Mouse (Mus musculus) stomach, postnatal 0 days (tissue): ENCODE measurements at regions not wholly inside any gene's neighbourhood (a gene's known extent, or its start where the extent isn't known, plus 50 kb on each side); places are given as distances from the start of the nearest gene placed in this dataset.

Experiments used
- CTCF ChIP-seq: IDR thresholded peaks from 2 replicates; pipeline ENCODE4 v1.5.1; 2016; ENCODE audit warnings: antibody characterized with exemption, low read depth, mild to moderate bottlenecking, moderate library complexity
- EP300 ChIP-seq: optimal IDR thresholded peaks from 2 replicates; pipeline ENCODE3; 2016; ENCODE audit warnings: antibody characterized with exemption

- no peak for TF ChIP-seq CTCF
- TF ChIP-seq EP300: no peak
Measured at GRCm38 (mm10) chr15:27014659-27014974, 119.2 kb upstream of the Fbxl7 start.
